ENCODE assay signal across 4 mouse cellular contexts in genomic region chr14:53430130-53430529, GRCm38 (mm10).
DNase-seq lines count a peak whose midpoint lies in the region; ATAC-seq lines count a peak whose summit lies in the region.

No protein-coding gene starts in this region.

- DNase-seq in 416B (ENCODE audit: low read depth), result peak; percentile 34
- DNase-seq in thymus, postnatal 0 days (ENCODE audit: low spot score), result peak; percentile 23

- peak; percentile 92 for ATAC-seq in common myeloid progenitor, adult 5-6 weeks (replicated peaks; ENCODE audit: low read depth, poor library complexity, severe bottlenecking)
- ATAC-seq in megakaryocyte progenitor cell, adult 5-6 weeks (replicated peaks; ENCODE audit: poor library complexity), result peak; percentile 14; the same call in 1 of the 2 replicates

Comparison
In these comparisons a context has a peak if more than half of its experiments do, and no peak if none do; other contexts are left out.
1. Peak in every context shown above with its lines: DNase-seq and ATAC-seq.